Mouse (Mus musculus) myocyte (in vitro differentiated cells): ENCODE results near the gene Gm28230. TPM values are rescaled to one million over a fixed set of nuclear protein-coding genes. Genes with fewer than 3 reads are reported as not detected.

Experiments
- H3K27me3 ChIP-seq: one replicate; pipeline ENCODE4 v1.6.1; 2011; ENCODE audit not compliant: control insufficient read depth, insufficient read depth, insufficient read length
- H3K36me3 ChIP-seq: one replicate; pipeline ENCODE4 v1.6.1; 2011; ENCODE audit not compliant: control insufficient read depth, insufficient read depth
- H3K4me2 ChIP-seq: one replicate; pipeline ENCODE4 v1.6.1; 2011; ENCODE audit warnings: low read depth, control low read depth
- H3K4me3 ChIP-seq: one replicate; pipeline ENCODE4 v1.5.1; 2011; ENCODE audit warnings: mild to moderate bottlenecking, control low read depth, moderate library complexity
- H3K79me2 ChIP-seq: one replicate; pipeline ENCODE4 v1.6.1; 2011; ENCODE audit not compliant: control insufficient read depth, insufficient read depth
- H3ac ChIP-seq: one replicate; pipeline ENCODE4 v1.6.1; 2011; ENCODE audit not compliant: control insufficient read depth, insufficient read length
- CEBPB ChIP-seq: IDR thresholded peaks from 2 replicates; pipeline ENCODE4 v1.6.1; 2011; ENCODE audit warnings: mild to moderate bottlenecking, moderate library complexity; ENCODE audit not compliant: poor library complexity, insufficient read depth, severe bottlenecking
- E2F4 ChIP-seq: IDR thresholded peaks from one replicate; pipeline ENCODE4 v1.6.1; 2011; ENCODE audit warnings: mild to moderate bottlenecking, control low read depth, moderate library complexity; ENCODE audit not compliant: insufficient read depth
- MAX ChIP-seq: IDR thresholded peaks from one replicate; pipeline ENCODE4 v1.6.1; 2011; ENCODE audit warnings: low read depth, mild to moderate bottlenecking, control low read depth
- MYOD1 ChIP-seq, 3 experiments: IDR thresholded peaks; one replicate each; pipeline ENCODE4 v1.6.1; 2011; ENCODE audit warnings: control low read depth in 2 of 3, low read depth in 2 of 3, mild to moderate bottlenecking in 2 of 3, moderate library complexity in 1 of 3; ENCODE audit not compliant: insufficient read length in 2 of 3, control insufficient read depth in 1 of 3
- MYOG ChIP-seq, 3 experiments: IDR thresholded peaks; one replicate each; pipeline ENCODE4 v1.6.1; 2011; ENCODE audit warnings: control low read depth in 2 of 3, low read depth in 2 of 3, mild to moderate bottlenecking in 2 of 3; ENCODE audit not compliant: insufficient read length in 2 of 3, control insufficient read depth in 1 of 3, insufficient read depth in 1 of 3
- POLR2A ChIP-seq: IDR thresholded peaks from one replicate; pipeline ENCODE4 v1.6.1; 2011; ENCODE audit warnings: low read depth, mild to moderate bottlenecking, control low read depth, moderate library complexity; ENCODE audit not compliant: insufficient read length
- POLR2AphosphoS2 ChIP-seq: IDR thresholded peaks from one replicate; pipeline ENCODE4 v1.6.1; 2011; ENCODE audit warnings: low read depth, control low read depth; ENCODE audit not compliant: insufficient read length
- REST ChIP-seq: IDR thresholded peaks from one replicate; pipeline ENCODE4 v1.6.1; 2011; ENCODE audit warnings: mild to moderate bottlenecking, control low read depth, moderate library complexity; ENCODE audit not compliant: insufficient read depth, insufficient read length
- SRF ChIP-seq: IDR thresholded peaks from one replicate; pipeline ENCODE4 v1.6.1; 2011; ENCODE audit warnings: low read depth; ENCODE audit not compliant: control insufficient read depth, insufficient read length
- TCF12 ChIP-seq: IDR thresholded peaks from one replicate; pipeline ENCODE4 v1.6.1; 2011; ENCODE audit warnings: mild to moderate bottlenecking, control low read depth; ENCODE audit not compliant: poor library complexity, insufficient read depth, severe bottlenecking
- TCF3 ChIP-seq: IDR thresholded peaks from one replicate; pipeline ENCODE4 v1.6.1; 2011; ENCODE audit warnings: low read depth, control low read depth; ENCODE audit not compliant: insufficient read length
- USF1 ChIP-seq: IDR thresholded peaks from one replicate; pipeline ENCODE4 v1.6.1; 2011; ENCODE audit warnings: low read depth, mild to moderate bottlenecking, control low read depth, moderate library complexity
- polyA plus RNA-seq: library from polyadenylated mRNA; unstranded; fragments of >200 nt; fragmentation: generic; extraction: Trizol; gene quantifications from one replicate; pipeline ENCODE4 v1.2.1, GENCODE M21; 2012; ENCODE audit warnings: missing spikeins

Gm28230 gene
- polyA plus RNA-seq, 1 experiment: not detected

- Histone ChIP-seq H3ac (no peak overlapping the region), H3K4me3 (no peak overlapping the region), H3K79me2 (no peaks in the 10 kb centered on the region), H3K36me3 (no peaks in the 10 kb centered on the region), H3K4me2 (no peak overlapping the region), H3K27me3 (peaks cover 67% of the 10 kb centered on the region)
- TF ChIP-seq REST (no peak), TCF12 (no peak), MYOD1 (IDR thresholded peaks at IDR 0.05; ENCODE audit: control insufficient read depth in 1 of 3, insufficient read length in 2 of 3, low read depth in 2 of 3) (no peak), E2F4 (no peak), MYOG (IDR thresholded peaks at IDR 0.05; ENCODE audit: control insufficient read depth in 1 of 3, insufficient read depth in 1 of 3, insufficient read length in 2 of 3, low read depth in 2 of 3) (no peak), POLR2AphosphoS2 (no peak)
These were observed 46.5 kb upstream of the Gm28230 start for GRCm38 (mm10) chr2:74679980-74680379.

- TF ChIP-seq MYOD1 (IDR thresholded peaks at IDR 0.05; ENCODE audit: control insufficient read depth in 1 of 3, insufficient read length in 2 of 3, low read depth in 2 of 3): no peak
- Histone ChIP-seq H3K79me2 (no peaks in the 10 kb centered on the region), H3K4me3 (no peak overlapping the region), H3K4me2 (no peak overlapping the region), H3K27me3 (peaks cover 59% of the 10 kb centered on the region), H3K36me3 (no peaks in the 10 kb centered on the region), H3ac (no peak overlapping the region)
These were observed 45.7 kb upstream of the Gm28230 start for GRCm38 (mm10) chr2:74680561-74681398.

- H3K4me3 ChIP-seq: no peak overlapping the region
- H3K4me2 ChIP-seq: no peak overlapping the region
- H3K79me2 ChIP-seq: no peaks in the 10 kb centered on the region
- H3K27me3 ChIP-seq: peaks cover 48% of the 10 kb centered on the region
- TF ChIP-seq E2F4 (no peak), REST (no peak), CEBPB (no peak), POLR2A (no peak), TCF3 (no peak), MYOD1 (IDR thresholded peaks at IDR 0.05; ENCODE audit: control insufficient read depth in 1 of 3, insufficient read length in 2 of 3, low read depth in 2 of 3) (no peak), MAX (no peak), POLR2AphosphoS2 (no peak), SRF (no peak), TCF12 (no peak), MYOG (IDR thresholded peaks at IDR 0.05; ENCODE audit: control insufficient read depth in 1 of 3, insufficient read depth in 1 of 3, insufficient read length in 2 of 3, low read depth in 2 of 3) (no peak), USF1 (no peak)
- no peak overlapping the region for H3ac ChIP-seq
- no peaks in the 10 kb centered on the region for H3K36me3 ChIP-seq
These were observed 44.7 kb upstream of the Gm28230 start for GRCm38 (mm10) chr2:74681594-74682531.

- Histone ChIP-seq H3K4me3 (no peak overlapping the region), H3K36me3 (no peaks in the 10 kb centered on the region), H3K4me2 (no peak overlapping the region), H3K79me2 (no peaks in the 10 kb centered on the region), H3K27me3 (peaks cover 49% of the 10 kb centered on the region), H3ac (no peak overlapping the region)
- TF ChIP-seq MYOG (IDR thresholded peaks at IDR 0.05; ENCODE audit: control insufficient read depth in 1 of 3, insufficient read depth in 1 of 3, insufficient read length in 2 of 3, low read depth in 2 of 3) (no peak), POLR2AphosphoS2 (no peak), MAX (no peak), POLR2A (no peak), REST (no peak), TCF3 (no peak), MYOD1 (IDR thresholded peaks at IDR 0.05; ENCODE audit: control insufficient read depth in 1 of 3, insufficient read length in 2 of 3, low read depth in 2 of 3) (no peak), CEBPB (no peak)
These were observed 43.7 kb upstream of the Gm28230 start for GRCm38 (mm10) chr2:74682796-74683195.

- no peak overlapping the region for H3ac ChIP-seq
- no peaks in the 10 kb centered on the region for H3K79me2 ChIP-seq
- H3K27me3 ChIP-seq: peaks cover 50% of the 10 kb centered on the region
- no peak overlapping the region for H3K4me2 ChIP-seq
- no peak for TF ChIP-seq MAX
- TF ChIP-seq SRF: no peak
- no peak for TF ChIP-seq POLR2AphosphoS2
- TF ChIP-seq POLR2A: no peak
- no peak for TF ChIP-seq USF1
- no peak for TF ChIP-seq TCF12
- no peak for TF ChIP-seq MYOG (IDR thresholded peaks at IDR 0.05; ENCODE audit: control insufficient read depth in 1 of 3, insufficient read depth in 1 of 3, insufficient read length in 2 of 3, low read depth in 2 of 3)
- no peak for TF ChIP-seq TCF3
- no peak for TF ChIP-seq CEBPB
- no peak for TF ChIP-seq MYOD1 (IDR thresholded peaks at IDR 0.05; ENCODE audit: control insufficient read depth in 1 of 3, insufficient read length in 2 of 3, low read depth in 2 of 3)
- TF ChIP-seq REST: no peak
- no peak for TF ChIP-seq E2F4
- H3K36me3 ChIP-seq: no peaks in the 10 kb centered on the region
- no peak overlapping the region for H3K4me3 ChIP-seq
These were observed 43.0 kb upstream of the Gm28230 start for GRCm38 (mm10) chr2:74683471-74683951.
